Mouse (Mus musculus) granulocyte monocyte progenitor cell, adult 5-6 weeks (primary cell): Measurements from ENCODE around the gene Mcee. TPM values are rescaled to one million over a fixed set of nuclear protein-coding genes. Genes with fewer than 3 reads are reported as not detected.

Experiments used
- ATAC-seq: replicated peaks from 2 replicates; pipeline ENCODE4 v1.8.0; 2016; ENCODE audit warnings: mild to moderate bottlenecking, moderate TSS enrichment, inconsistent platforms; ENCODE audit not compliant: poor library complexity, severe bottlenecking
- total RNA-seq, 2 experiments: library from RNA; stranded (forward) in 1 of 2; stranded (reverse) in 1 of 2; fragments of 200-712, 200-1000 nt in 1 of 2; fragments of >200 nt in 1 of 2; fragmentation: Nextera tagmentation in 1 of 2; gene quantifications; 2 replicates each; pipeline ENCODE4 v1.2.3; 2014 to 2017

The Mcee gene
- total RNA-seq (2014; fragmentation: Nextera tagmentation) (66.0 and 90.0 TPM in 2 replicates), total RNA-seq (2017) (123 and 124 TPM in 2 replicates)

GRCm38 (mm10) chr7:64392122-64392818, at the start of gene Mcee, which contains the start of gene Mphosph10:
Gene Mcee, plus strand, starts transcription at chr7:64392607.
Gene Mphosph10, minus strand, starts transcription at chr7:64392268.
- peak; percentile 90 for ATAC-seq

- no peak for ATAC-seq
Observed at GRCm38 (mm10) chr7:64347813-64348212, 44.6 kb upstream of the Mcee start.

DNA sequence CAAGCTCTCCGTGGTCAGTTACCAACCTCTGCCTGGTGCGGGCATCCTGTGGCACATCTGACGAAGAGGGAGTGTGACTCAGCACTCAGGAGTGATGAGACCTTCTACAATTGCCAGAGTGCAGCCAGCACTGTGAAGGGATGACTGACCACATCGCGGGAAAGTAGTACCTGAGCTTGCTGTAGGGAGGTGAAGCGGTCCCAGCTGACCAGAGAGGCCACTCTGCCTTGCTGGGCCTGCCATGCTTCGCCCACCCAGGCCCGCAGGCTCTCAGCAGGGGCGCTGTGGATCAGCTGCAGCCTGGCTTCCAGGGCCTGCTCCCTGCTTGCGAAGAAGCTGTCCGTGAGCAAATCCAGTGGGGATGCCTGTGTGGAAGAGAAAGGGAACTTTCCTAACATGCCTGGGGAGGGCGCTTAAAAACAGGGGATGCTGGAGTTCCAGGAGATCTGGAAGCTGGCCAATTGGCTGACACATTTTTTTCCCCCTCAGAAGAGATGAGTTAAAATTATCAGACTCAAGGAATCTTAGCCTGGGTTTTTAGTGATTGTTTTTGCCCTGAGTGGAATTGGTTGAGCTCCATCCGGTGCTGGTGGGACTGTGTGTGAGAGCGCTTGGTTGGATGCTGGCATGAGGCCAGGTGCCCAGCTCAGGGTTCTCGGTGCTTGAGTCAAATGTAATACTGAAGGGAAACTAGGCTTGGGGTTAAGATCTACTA, 43.1 kb upstream of the Mcee start:
- ATAC-seq = no peak; the same call in 1 of the 2 replicates

- ATAC-seq = no peak
Observed at GRCm38 (mm10) chr7:64351087-64351486, 41.3 kb upstream of the Mcee start.

DNA sequence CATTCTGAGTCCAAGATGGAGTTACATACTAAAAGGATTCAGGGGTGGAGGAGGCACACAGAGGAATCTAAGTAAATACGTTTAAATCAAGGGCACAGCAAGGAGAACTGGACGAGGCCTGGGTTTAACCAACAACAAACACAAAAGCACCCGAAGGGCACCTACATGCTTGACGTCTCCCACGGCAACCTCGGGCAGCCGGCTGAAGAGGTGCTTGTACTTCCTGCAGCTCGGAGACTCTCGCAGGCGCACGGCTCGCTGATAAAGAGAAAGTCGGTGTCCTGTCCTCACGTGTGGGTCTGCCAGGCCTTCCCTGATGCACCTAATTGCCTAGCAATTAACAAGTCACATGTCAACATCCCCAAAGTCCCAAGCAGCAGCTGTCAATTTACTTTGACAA, 38.2 kb upstream of the Mcee start:
- no peak for ATAC-seq

GRCm38 (mm10) chr7:64356661-64357060, 35.7 kb upstream of the Mcee start:
- ATAC-seq = no peak

- ATAC-seq = no peak
Observed at GRCm38 (mm10) chr7:64357405-64357804, 35.0 kb upstream of the Mcee start.

GRCm38 (mm10) chr7:64358666-64359065, 33.7 kb upstream of the Mcee start:
- no peak for ATAC-seq

DNA sequence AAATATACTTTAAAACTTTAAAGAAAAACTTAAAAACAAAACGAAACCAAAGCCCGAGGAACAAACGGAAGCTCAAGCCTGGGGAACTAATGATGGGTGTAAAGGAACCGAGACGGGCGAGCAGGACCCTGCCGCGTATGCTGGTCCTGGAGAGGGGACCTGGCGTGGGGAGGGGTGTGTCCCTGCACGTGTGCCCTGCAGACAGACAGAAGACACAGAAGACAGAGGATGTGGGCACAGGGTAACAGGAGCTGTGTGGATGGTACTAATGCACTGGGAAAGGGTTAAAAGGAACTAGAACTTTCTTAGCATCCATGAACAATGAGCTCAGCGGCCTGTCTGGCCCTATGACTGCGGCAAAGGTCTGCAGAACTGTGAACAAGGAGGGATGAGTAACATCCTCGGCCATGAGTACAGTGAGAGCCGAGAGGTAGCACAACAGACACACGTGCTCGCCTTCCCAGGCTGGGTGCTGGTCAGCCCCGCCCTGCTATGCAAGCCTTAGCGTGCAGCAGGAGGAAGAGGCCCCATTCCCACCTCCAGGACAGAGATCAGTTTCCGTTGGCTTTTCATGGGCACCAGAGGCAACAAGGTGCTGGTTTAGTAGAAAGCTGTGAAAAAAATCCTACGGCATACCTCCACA, 32.3 kb upstream of the Mcee start:
- ATAC-seq = no peak

DNA sequence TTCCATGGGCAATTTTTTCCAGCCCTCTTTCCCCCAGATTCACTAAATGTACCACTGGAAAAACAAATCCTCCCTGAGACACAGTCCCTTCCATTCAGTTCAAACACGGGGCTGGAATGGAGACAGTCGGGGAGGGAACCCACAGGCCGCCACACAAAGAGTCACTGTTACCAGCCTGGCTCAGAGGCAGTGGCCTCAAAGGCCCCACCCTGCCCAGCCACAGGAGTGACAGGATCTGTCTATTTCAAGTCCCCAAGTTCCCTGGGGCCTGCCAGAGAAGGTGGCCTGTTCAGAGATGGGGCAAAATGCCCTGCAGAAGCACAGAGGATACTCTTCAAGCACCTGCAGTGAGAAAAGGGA, 31.8 kb upstream of the Mcee start:
- no peak for ATAC-seq

DNA sequence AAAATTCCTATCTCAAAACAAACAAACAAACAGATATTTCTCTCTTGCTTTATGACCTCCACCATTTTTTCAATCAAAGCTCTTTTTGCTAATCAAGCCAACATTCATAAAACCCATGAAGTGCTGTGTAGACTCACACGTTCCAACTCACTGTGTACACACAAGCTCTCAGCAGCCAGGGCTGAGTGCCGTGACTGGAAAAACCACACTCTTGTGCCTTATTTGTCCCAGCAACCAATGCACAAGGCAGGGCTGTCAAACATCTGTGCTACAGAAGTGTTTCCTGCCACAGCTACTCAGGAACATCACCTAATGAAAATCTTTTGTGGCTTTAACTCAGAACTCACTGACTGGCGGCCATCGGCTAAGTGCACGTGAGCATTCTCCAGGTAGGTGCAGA, 26.5 kb upstream of the Mcee start:
- ATAC-seq = no peak

DNA sequence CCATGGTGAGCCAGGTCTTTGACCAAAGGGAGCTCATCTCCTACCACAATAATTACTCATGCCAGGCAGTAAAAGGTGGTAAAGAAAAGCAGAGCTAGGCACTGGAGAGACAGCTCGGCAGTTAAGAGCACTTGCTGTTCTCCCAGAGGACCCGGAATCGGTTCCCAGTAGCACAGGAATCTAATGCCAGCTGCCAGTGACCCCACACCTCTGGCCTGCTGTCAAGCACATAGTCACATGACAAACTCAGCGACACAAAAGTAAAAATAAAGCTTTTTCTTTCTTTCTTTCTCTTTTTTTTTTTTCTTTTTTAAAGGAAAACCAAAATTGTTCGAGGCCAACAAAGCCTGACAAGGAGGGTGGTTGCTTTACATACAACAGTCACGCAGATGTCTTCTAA, 22.6 kb upstream of the Mcee start:
- ATAC-seq = no peak

GRCm38 (mm10) chr7:64371940-64372878, 20.2 kb upstream of the Mcee start:
- no peak for ATAC-seq

DNA sequence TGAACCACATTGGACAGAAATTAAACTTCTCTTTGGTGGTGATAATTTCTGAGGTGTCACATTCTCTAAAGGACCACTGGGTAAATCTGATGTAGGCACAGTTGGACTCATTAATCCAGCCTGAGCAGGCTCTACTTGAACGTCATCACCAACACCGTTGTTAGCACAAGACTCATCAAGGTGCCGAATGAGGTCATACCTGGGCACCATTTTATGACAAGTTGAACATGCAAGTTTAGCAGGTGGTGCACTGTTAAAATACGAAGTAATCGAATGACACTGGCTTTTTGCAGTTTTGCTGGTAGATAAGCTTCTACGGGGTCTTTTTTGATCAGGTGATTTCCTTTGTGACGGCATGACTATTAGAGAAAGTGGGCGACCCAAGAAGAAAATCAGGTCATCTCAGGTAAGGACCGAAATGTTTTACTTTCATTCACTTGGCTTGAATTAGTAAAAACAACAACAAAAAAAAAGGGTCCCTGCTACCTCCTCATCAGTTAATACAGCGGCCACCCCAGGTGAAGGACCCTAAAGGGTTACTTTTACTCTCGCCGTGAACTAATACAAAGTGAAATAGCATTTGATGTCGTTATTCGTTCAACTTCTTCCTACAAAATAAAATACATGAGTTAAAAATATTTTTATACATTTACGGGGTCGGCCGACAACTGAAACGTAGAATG, 19.1 kb upstream of the Mcee start:
- no peak for ATAC-seq

DNA sequence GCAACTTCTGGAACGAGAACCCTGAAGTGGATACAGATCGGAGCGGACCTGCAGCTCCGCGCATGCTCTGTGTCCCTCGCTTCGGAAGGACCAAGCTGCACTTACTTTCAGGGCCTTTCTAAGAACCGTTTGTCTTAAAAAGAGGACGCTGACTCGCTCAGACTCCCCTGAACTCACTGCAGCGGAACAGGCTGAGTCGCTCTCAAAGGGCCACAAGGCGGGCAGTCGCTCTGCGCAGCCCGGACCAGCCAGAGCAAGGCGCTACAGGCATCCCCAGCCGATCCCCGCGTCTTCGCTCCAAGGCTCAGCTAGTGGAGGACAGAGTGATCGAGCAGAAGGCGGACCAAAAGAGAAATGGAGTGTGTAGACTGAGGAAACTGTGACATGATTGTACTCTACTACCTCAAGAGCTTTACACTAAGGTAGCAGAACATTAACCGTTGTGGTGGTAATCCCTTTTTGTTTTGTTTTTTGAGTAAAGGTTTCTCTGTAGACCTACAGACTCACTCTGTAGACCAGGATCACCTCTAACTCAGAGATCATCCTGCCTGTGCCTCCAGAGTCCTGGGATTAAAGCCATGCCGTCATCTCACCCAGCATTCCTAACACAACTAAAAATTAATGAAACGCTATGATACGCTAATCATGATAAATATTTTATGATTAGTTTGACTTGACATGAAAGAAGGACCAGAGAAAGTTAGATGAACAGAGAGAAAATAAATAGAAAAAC, 18.4 kb upstream of the Mcee start, which contains the start of gene Fan1:
Fan1 (minus strand) TSS at position 266 of the 733 bp plus-strand sequence.
- peak; percentile 99 for ATAC-seq

DNA sequence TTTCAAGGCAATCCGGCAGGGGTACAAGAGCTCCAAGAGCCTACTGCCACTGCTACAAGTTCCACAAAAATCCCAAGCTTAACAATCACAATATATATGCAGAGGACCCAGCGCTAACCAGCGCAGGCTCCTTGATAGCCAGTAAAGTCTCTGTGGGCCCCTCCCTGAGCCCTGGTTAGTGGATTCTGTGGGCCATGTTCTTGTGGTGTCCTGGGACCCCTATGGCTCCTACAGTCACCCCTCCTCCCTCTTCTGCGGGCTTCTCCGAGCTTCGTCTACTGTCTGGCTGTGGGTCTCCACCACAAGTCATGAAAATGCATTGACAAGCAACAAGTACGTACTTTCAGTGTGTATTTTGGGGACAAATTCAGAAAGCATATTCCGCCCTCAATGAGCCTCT, 928 bp upstream of the Mcee start:
- 0 out of 2 replicates have a peak, but pooled peaks have one; percentile 9 for ATAC-seq

DNA sequence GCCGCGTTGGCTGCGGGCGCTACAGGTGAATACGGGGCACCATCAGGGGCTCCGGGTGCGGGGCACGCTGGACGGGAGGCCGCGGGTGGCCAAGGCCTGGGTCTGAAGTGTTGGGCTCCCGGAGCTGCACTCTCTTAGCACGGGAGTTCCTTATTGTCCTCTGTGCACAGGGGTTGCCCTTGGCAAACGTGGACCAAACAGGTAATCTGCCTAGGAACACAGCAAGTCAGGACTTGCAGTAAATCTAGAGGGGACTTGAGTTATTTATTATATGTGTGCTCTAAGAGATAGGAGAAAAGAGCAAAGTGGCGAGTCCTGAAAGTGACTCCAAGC, 378 bp downstream of the Mcee start:
- ATAC-seq = no peak

DNA sequence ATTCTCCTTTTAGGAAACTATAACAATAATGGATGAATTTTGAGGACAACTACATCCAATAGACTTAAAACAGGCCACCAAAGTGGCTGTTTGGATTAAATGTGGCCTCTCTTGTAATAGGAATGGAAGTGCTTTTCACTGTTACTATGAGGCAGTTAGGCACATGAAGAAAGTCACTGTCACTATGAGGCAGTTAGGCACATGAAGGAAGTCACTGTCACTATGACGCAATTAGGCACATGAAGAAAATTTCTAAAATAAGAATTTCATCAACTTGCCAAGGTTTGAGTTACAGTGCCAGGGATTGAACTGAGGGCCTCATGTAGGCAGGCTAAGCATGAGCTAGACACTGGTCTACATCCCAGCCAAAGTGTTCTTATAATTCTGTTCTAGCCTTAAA, 8.3 kb downstream of the Mcee start:
- peak; percentile 86 for ATAC-seq

- ATAC-seq = no peak
Observed at GRCm38 (mm10) chr7:64402452-64402851, 10.0 kb downstream of the Mcee start.
